Mouse (Mus musculus) right cerebral cortex, postnatal 4 days (tissue): ENCODE results near the gene Slco1b2.
"Not testable (repeated sequence)": the region's sequence is repeated elsewhere in the genome, so short reads cannot be mapped to it uniquely, and the experiment has no call there.

Experiments used
- DNase-seq: peaks from one replicate; pipeline ENCODE4 v3.0.0-alpha.2; 2022

Slco1b2 gene

DNA sequence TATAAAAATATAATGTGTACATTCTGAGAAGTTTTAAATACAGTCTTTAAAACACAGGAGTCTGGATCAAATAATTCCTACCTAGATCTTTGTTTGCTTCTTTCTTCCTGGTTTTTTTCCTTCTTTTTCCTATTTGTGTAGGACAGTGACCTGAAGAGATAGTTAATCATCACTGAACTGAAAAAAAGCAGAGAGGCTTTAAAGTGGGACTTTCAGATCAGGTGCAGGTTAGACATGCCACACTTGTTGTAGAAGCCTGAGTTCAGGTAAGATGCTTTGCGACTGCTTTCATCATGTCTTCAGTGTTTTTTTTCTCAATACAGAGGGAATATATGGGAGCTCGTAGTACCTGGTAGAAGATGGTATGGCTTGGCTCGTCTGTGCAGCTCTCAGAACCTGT, at the start of gene Slco1b2:
Gene Slco1b2, plus strand, starts transcription at position 228 of the 400 bp plus-strand sequence.
- no peak for DNase-seq

- no peak for DNase-seq
Measured at GRCm38 (mm10) chr6:141584791-141585403, 44.4 kb upstream of the Slco1b2 start.

DNA sequence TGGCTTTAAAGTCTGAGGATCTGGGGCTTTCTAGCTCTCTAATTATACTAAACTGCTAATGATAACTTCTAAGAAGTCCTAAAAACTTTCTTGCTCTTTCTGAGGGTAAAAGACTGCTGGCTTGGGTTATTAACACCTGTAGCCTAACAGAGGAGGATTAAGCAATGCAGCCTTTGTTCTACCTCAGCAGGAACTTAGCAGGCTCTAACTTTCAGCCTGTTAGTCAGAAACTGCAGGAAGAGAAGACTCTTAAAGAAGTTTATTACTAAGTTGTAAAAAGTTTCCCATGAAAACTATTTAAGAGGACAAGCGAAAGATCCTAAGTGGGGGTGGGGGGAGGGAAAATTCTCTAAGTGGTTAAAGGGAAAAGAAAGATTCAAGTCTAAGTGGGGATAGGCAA, 39.3 kb upstream of the Slco1b2 start:
- no peak for DNase-seq

DNA sequence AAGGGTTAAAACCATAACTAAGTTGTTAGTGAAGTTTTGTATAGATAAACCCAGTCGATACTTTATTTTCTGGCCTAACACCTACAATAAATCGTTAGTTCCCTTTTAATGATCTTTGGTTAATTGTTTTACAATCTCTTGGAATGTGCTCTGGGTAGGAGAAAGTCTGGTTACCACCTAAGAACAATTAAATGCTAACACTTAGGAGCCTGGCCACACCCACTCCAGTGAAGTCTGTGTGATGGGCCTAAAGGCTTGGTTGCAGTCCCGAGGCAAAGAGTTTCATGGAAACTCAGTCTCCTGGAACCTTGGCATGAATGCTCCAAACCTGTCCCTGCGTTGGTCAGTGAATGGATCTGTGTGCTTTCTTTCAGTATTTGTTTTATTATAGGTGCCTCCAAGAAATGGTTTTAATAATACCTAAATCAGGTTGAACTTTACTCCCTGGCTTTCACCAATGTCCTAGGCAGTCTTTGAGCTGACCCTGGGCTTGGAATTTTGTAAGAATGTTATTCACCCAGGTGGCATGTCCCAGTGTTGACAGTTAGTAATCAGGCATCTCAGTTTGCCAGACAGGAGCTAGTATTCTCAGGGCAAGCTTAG, 38.6 kb upstream of the Slco1b2 start:
- DNase-seq: not testable (repeated sequence)

- no peak for DNase-seq
Measured at GRCm38 (mm10) chr6:141596081-141596480, 33.2 kb upstream of the Slco1b2 start.

GRCm38 (mm10) chr6:141597037-141597436, 32.3 kb upstream of the Slco1b2 start:
- DNase-seq: no peak

GRCm38 (mm10) chr6:141600940-141601339, 28.4 kb upstream of the Slco1b2 start:
- DNase-seq: no peak

DNA sequence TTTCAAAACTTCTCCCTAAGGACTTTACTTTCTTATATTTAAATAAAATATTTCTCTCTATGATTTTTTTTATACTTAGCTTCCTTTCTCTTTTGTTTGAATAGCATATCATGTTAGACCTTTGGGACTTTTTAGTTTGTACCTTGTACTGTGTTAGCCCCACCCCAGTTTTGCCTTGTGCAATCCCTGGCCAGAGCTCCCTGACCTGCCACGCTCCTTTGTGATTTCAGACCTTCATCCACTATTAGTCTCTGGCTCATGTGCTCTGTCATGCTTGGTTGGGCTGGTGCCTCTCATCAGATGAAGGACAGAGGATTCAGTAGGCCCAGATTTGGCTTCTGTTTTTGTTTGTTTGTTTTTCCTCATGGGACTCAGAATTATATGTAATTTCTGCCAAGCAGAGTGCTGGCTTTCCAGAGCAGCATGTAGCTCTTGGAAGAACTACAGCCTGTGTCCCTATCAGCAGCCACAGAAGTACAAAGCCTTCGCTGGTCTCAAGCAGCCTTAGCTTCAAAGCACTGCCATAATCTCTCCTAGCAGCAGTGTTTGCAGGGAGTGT, 18.5 kb upstream of the Slco1b2 start:
- DNase-seq: no peak

DNA sequence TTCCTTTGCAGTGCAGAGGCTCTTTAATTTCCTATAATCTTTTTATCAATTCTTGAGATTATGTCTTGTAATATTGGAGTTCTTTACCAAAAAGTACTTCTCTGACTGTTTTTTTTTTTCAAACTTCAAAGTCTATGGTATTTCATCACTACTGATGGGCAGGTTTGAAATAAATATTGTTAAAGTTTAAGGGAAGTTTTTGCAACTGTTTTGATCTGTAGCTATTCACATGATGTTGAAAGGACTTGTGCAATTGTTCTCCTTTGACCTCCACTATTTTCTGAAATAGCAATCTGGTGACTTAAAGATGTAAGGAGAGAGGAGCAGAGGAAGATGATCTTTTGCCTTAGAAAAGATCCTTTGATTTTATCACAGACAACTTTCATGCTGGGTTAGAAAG, 15.3 kb upstream of the Slco1b2 start:
- DNase-seq: no peak

DNA sequence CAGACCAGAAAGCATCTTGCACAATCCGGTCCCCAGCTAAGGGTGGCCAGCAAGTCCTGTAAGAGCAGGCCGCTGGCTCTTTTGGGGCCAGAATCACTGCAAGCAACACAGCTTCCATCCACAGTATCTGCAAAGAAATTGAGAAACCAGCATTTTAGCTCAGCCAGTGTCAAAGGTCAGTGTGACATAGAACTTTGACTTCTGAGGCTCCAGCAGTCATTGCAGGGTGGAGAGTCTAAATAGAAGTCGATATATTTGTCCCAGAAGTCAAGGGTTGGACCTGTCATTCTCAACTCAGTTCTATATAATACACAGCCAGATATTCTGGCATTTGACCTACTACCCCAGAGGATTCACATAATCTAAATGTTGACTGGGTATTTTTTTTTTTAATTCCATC, 14.0 kb upstream of the Slco1b2 start:
- no peak for DNase-seq

DNA sequence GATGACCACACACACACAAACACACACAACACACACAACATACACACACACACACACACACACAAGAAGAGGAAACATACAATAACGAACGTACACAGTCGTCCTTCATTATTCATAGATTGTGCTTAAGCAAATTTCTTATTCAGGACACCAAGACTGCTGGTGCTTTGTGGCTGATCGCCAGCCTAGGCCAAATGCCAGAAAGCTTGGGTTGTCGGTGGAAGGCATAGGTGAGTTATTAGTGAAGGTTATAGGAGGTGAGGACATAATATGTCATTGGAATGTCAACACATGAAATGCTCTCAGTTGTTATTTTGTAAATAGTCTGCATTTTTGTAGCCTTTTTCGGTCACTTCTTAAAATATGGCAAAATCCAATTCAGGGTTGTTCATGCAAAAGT, 3.6 kb downstream of the Slco1b2 start:
- peak; percentile 6 for DNase-seq

DNA sequence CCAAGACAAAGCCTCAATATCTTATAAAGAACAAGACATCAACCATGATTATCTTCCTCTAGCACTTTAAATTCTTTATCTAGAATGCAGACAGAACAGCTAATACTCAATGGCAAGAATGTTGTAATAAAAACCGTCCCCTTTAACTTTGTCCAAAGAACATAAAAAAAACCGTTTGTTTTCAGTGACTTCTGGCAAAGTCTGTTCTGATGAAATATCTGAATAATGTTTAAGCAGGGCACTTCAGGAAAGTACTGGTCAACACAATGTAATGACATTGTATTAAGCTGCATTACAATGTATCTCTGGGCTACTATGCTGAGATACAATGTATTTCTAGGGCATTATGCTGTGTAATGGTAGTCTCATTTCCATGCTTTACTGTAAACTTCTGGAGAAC, 5.9 kb downstream of the Slco1b2 start:
- DNase-seq: no peak

- no peak for DNase-seq
Measured at GRCm38 (mm10) chr6:141640639-141641038, 11.3 kb downstream of the Slco1b2 start.

GRCm38 (mm10) chr6:141687008-141687407, 57.7 kb downstream of the Slco1b2 start:
- peak; percentile 2 for DNase-seq

GRCm38 (mm10) chr6:141691246-141691645, 61.9 kb downstream of the Slco1b2 start:
- DNase-seq: no peak
